Mouse (Mus musculus) CH12.LX (cell line): Measurements from ENCODE around the gene Otos. TPM values are rescaled to one million over a fixed set of nuclear protein-coding genes. Genes with fewer than 3 reads are reported as not detected.
A peak's percentile ranks its signal among the peaks of the same experiment; 100 is the strongest.

Experiments used
- DNase-seq: peaks from one replicate; pipeline ENCODE4 v3.0.0-alpha.2; 2013; ENCODE audit errors: extremely low read depth
- H3K27ac ChIP-seq: 2 replicates; pipeline ENCODE4 v1.5.1; 2012; ENCODE audit warnings: low read depth, mild to moderate bottlenecking, control low read depth, moderate library complexity; ENCODE audit not compliant: insufficient read depth
- H3K27me3 ChIP-seq: replicated peaks from 2 replicates; pipeline ENCODE3; 2012; ENCODE audit warnings: inconsistent platforms
- H3K36me3 ChIP-seq, 2 experiments: replicated peaks in 1 of 2; 2 replicates each; pipeline versions ENCODE3 to v1.6.1; 2012; ENCODE audit warnings: inconsistent platforms in 1 of 2, low read length in 1 of 2, mild to moderate bottlenecking in 1 of 2, mixed read lengths in 1 of 2, moderate library complexity in 1 of 2; ENCODE audit not compliant: control insufficient read depth in 1 of 2, insufficient read depth in 1 of 2
- H3K4me1 ChIP-seq, 2 experiments: 2 replicates each; pipeline ENCODE4 v1.6.1; 2012; ENCODE audit warnings: inconsistent platforms in 1 of 2, moderate library complexity in 1 of 2; ENCODE audit not compliant: insufficient read depth in 2 of 2, control insufficient read depth in 1 of 2
- H3K4me2 ChIP-seq: 2 replicates; pipeline ENCODE4 v1.6.1; 2012; ENCODE audit warnings: low read depth, mild to moderate bottlenecking, control low read depth; ENCODE audit not compliant: poor library complexity, insufficient read depth, severe bottlenecking
- H3K4me3 ChIP-seq, 3 experiments: fragments of 150-350 bp in 1 of 3; sonication (generic) in 1 of 3; replicated peaks in 1 of 3; 2 replicates each; pipeline versions ENCODE3 to v1.5.1; 2011 to 2012; ENCODE audit warnings: low read depth in 2 of 3, low read length in 2 of 3, mild to moderate bottlenecking in 2 of 3, moderate library complexity in 2 of 3, control low read depth in 1 of 3, improper control_type of control experiment in 1 of 3, inconsistent platforms in 1 of 3, mixed read lengths in 1 of 3; ENCODE audit not compliant: poor library complexity in 1 of 3
- H3K79me2 ChIP-seq: replicated peaks from 2 replicates; pipeline ENCODE4 v1.6.1; 2012; ENCODE audit warnings: mild to moderate bottlenecking, moderate library complexity; ENCODE audit not compliant: control insufficient read depth, poor library complexity, insufficient read depth, severe bottlenecking; ENCODE audit errors: extremely low read depth
- H3K9ac ChIP-seq: 2 replicates; pipeline ENCODE4 v1.6.1; 2012; ENCODE audit warnings: low read depth, mild to moderate bottlenecking, control low read depth, moderate library complexity; ENCODE audit not compliant: insufficient read depth
- H3K9me3 ChIP-seq: replicated peaks from 2 replicates; pipeline ENCODE3; 2012; ENCODE audit warnings: low read length, inconsistent platforms, mixed read lengths
- CHD1 ChIP-seq: IDR thresholded peaks from 2 replicates; pipeline ENCODE4 v1.6.1; 2012; ENCODE audit warnings: low read depth, low read length, improper control_type of control experiment, inconsistent platforms
- CTCF ChIP-seq, 2 experiments: IDR thresholded peaks in 1 of 2; conservative IDR thresholded peaks in 1 of 2; 2 replicates each; pipeline ENCODE4 v1.5.1; 2011 to 2012; ENCODE audit warnings: low read depth in 2 of 2, low read length in 2 of 2, improper control_type of control experiment in 1 of 2, inconsistent platforms in 1 of 2, mild to moderate bottlenecking in 1 of 2, moderate library complexity in 1 of 2
- E2F4 ChIP-seq: IDR thresholded peaks from 2 replicates; pipeline ENCODE4 v1.6.1; 2011; ENCODE audit warnings: low read depth, low read length, improper control_type of control experiment; ENCODE audit not compliant: insufficient replicate concordance
- MXI1 ChIP-seq: IDR thresholded peaks from 2 replicates; pipeline ENCODE4 v1.6.1; 2011; ENCODE audit warnings: mild to moderate bottlenecking, low read depth, low read length, improper control_type of control experiment
- NRF1 ChIP-seq: IDR thresholded peaks from 2 replicates; pipeline ENCODE4 v1.6.1; 2014; ENCODE audit warnings: low read depth, mild to moderate bottlenecking, inconsistent platforms, low read length, improper control_type of control experiment, moderate library complexity
- POLR2AphosphoS2 ChIP-seq: IDR thresholded peaks from 2 replicates; pipeline ENCODE4 v1.6.1; 2011; ENCODE audit warnings: low read depth, low read length, improper control_type of control experiment
- RAD21 ChIP-seq: IDR thresholded peaks from 2 replicates; pipeline ENCODE4 v1.6.1; 2011; ENCODE audit warnings: low read depth, mild to moderate bottlenecking, low read length, improper control_type of control experiment, moderate library complexity
- RCOR1 ChIP-seq: conservative IDR thresholded peaks from 2 replicates; pipeline ENCODE4 v1.6.1; 2012; ENCODE audit warnings: low read depth, mild to moderate bottlenecking, inconsistent platforms, low read length, improper control_type of control experiment
- SMC3 ChIP-seq: IDR thresholded peaks from 2 replicates; pipeline ENCODE4 v1.6.1; 2011; ENCODE audit warnings: low read depth, low read length, improper control_type of control experiment
- TBP ChIP-seq: conservative IDR thresholded peaks from 2 replicates; pipeline ENCODE4 v1.6.1; 2011; ENCODE audit warnings: low read depth, low read length, improper control_type of control experiment
- ZC3H11A ChIP-seq: IDR thresholded peaks from 2 replicates; pipeline ENCODE4 v1.6.1; 2012; ENCODE audit warnings: low read depth, mild to moderate bottlenecking, inconsistent platforms, low read length, improper control_type of control experiment
- ZMIZ1 ChIP-seq: IDR thresholded peaks from 2 replicates; pipeline ENCODE4 v1.6.1; 2012; ENCODE audit warnings: low read depth, mild to moderate bottlenecking, inconsistent platforms, low read length, improper control_type of control experiment
- dilution Hi-C: fragments of 300-500 bp; cut with MboI; formaldehyde crosslinking; loops from 2 replicates; pipeline ENCODE4 v1.14.3; 2020; ENCODE audit warnings: low sequenced_read_pairs; ENCODE audit not compliant: extremely low pct_unique_long_range_greater_than_20kb, extremely low pct_ligation_motif_present
- in situ Hi-C: fragments of 300-500 bp; cut with MboI; formaldehyde crosslinking; loops from 3 replicates; pipeline ENCODE4 v1.14.3; 2019; ENCODE audit warnings: low sequenced_read_pairs, low pct_ligation_motif_present, low pct_unique_long_range_greater_than_20kb, mixed read lengths
- polyA plus RNA-seq: library from polyadenylated mRNA; unstranded; fragments of >175 nt; gene quantifications from 2 replicates; pipeline ENCODE4 v1.2.1, GENCODE M21; 2012; ENCODE audit warnings: low read depth; ENCODE audit not compliant: insufficient read length
- total RNA-seq, 2 experiments: library from RNA; depleted of rRNA; stranded (reverse); fragments of 300-350 nt in 1 of 2; fragments of >200 nt in 1 of 2; gene quantifications; 2 replicates each; pipeline ENCODE4 v1.2.3; 2012 to 2014

Otos gene
- total and polyA plus RNA-seq, 3 experiments: 0.24 TPM; not detected in 2

GRCm38 (mm10) chr1:92633726-92634125 lies 14.9 kb downstream of the Otos start:
- H3K4me3 ChIP-seq: no peak overlapping the region
- in situ Hi-C loops (no loop called here), dilution Hi-C loops (no loop called here)
- TF ChIP-seq MXI1: no peak
- TF ChIP-seq CHD1: no peak
- no peak for TF ChIP-seq ZC3H11A
- TF ChIP-seq RAD21: no peak
- TF ChIP-seq NRF1: no peak
- no peaks in the 10 kb centered on the region for H3K79me2 ChIP-seq
- H3K9ac ChIP-seq: no peak overlapping the region
- peaks cover 26 to 40% of the 10 kb centered on the region in 2 experiments for H3K36me3 ChIP-seq
- DNase-seq: no peak
- H3K27ac ChIP-seq: no peak overlapping the region
- no peaks in the 10 kb centered on the region for H3K9me3 ChIP-seq
- H3K27me3 ChIP-seq: peaks cover 20% of the 10 kb centered on the region
- H3K4me2 ChIP-seq: no peak overlapping the region
- no peaks in the 10 kb centered on the region for H3K4me1 ChIP-seq

GRCm38 (mm10) chr1:92632948-92633347 lies 15.7 kb downstream of the Otos start:
- Histone ChIP-seq H3K79me2 (no peaks in the 10 kb centered on the region; the same call in 1 of the 2 replicates), H3K36me3 (peaks cover 18 to 33% of the 10 kb centered on the region in 2 experiments), H3K9ac (no peak overlapping the region), H3K4me3 (no peak overlapping the region), H3K27ac (no peak overlapping the region), H3K4me1 (no peaks in the 10 kb centered on the region), H3K4me2 (no peak overlapping the region), H3K9me3 (no peaks in the 10 kb centered on the region), H3K27me3 (peaks cover 24% of the 10 kb centered on the region)
- dilution Hi-C loops (no loop called here), in situ Hi-C loops (no loop called here)
- TF ChIP-seq ZMIZ1 (no peak), CTCF (conservative IDR thresholded peaks at IDR 0.05 in 1 of 2, IDR thresholded peaks at IDR 0.05 in 1 of 2; ENCODE audit: low read depth in 2 of 2, low read length in 2 of 2) (peak in 1 of 2 experiments; percentile 41; a peak in 1 of 4 replicates)
- peak; percentile 35 for DNase-seq

GRCm38 (mm10) chr1:92632196-92632595 lies 16.4 kb downstream of the Otos start:
- in situ Hi-C loops: no loop called here
- Histone ChIP-seq H3K36me3 (peaks cover 12 to 25% of the 10 kb centered on the region in 2 experiments), H3K4me2 (no peak overlapping the region), H3K4me1 (no peaks in the 10 kb centered on the region), H3K79me2 (no peaks in the 10 kb centered on the region; the same call in 1 of the 2 replicates), H3K9ac (no peak overlapping the region), H3K27me3 (peaks cover 29% of the 10 kb centered on the region), H3K9me3 (no peaks in the 10 kb centered on the region), H3K27ac (no peak overlapping the region), H3K4me3 (no peak overlapping the region)
- dilution Hi-C loops: no loop called here
- TF ChIP-seq E2F4 (no peak), SMC3 (no peak), POLR2AphosphoS2 (no peak), TBP (no peak), RCOR1 (no peak), CHD1 (no peak)
- DNase-seq: no peak
